8 mouse cellular contexts compared by ENCODE assay signal in genomic region chr16:15084753-15085728, GRCm38 (mm10).
DNase-seq lines count a peak whose midpoint lies in the region; ATAC-seq lines count a peak whose summit lies in the region.

No protein-coding gene starts in this region.

- H3K27me3 ChIP-seq in hindbrain, embryonic 16.5 days (replicated peaks; ENCODE audit: control insufficient read depth, insufficient read depth, low read length): peaks cover 2% of the 10 kb centered on the region; the same call in 1 of the 2 replicates
- peaks cover 11% of the 10 kb centered on the region for H3K27me3 ChIP-seq in liver, embryonic 11.5 days (replicated peaks; ENCODE audit: control insufficient read depth, insufficient read depth, low read length)
- H3K27me3 ChIP-seq in neural tube, embryonic 14.5 days (ENCODE audit: control insufficient read depth, insufficient read depth, low read length): no peaks in the 10 kb centered on the region

- 1% methylated on average over 56 of the region's 56 CpGs for WGBS in hindbrain, embryonic 16.5 days
- 3% methylated on average over 52 of the region's 56 CpGs for WGBS in liver, embryonic 11.5 days
- WGBS in neural tube, embryonic 14.5 days: 1% methylated on average over 56 of the region's 56 CpGs

- peak overlapping the region; percentile 68 for H3K4me3 ChIP-seq in hindbrain, embryonic 16.5 days (ENCODE audit: low read length)
- H3K4me3 ChIP-seq in liver, embryonic 11.5 days (ENCODE audit: low read depth, low read length): peak overlapping the region; percentile 45
- H3K4me3 ChIP-seq in neural tube, embryonic 14.5 days (ENCODE audit: low read depth, low read length): peak overlapping the region; percentile 40

- H3K4me1 ChIP-seq in hindbrain, embryonic 16.5 days (ENCODE audit: control insufficient read depth, insufficient read depth, low read depth, low read length): peaks cover 11% of the 10 kb centered on the region
- H3K4me1 ChIP-seq in liver, embryonic 11.5 days (replicated peaks; ENCODE audit: control insufficient read depth, insufficient read depth, low read length): no peaks in the 10 kb centered on the region
- peaks cover 8% of the 10 kb centered on the region; the same call in 1 of the 2 replicates for H3K4me1 ChIP-seq in neural tube, embryonic 14.5 days (ENCODE audit: control insufficient read depth, insufficient read depth, low read length)

- DNase-seq in NIH3T3 (ENCODE audit: low read depth): peak; percentile 89
- DNase-seq in adrenal gland, postnatal 4 days (ENCODE audit: low spot score in 2 of 2): peak; percentile 4 to 12
- peak; percentile 5 to 17 for DNase-seq in gastrocnemius, adult 8-10 months (ENCODE audit: low spot score in 2 of 2)
- DNase-seq in liver, embryonic 11.5 days (ENCODE audit: low spot score): peak; percentile 36
- DNase-seq in c-Kit-positive CD71-positive TER-119-positive erythroid progenitor cells, embryonic 14.5 days (ENCODE audit: low spot score): no peak
- no peak for DNase-seq in natural killer cell, adult 2 months (ENCODE audit: low spot score in 2 of 2)

- H3K9ac ChIP-seq in hindbrain, embryonic 16.5 days (ENCODE audit: low read depth, low read length): peak overlapping the region; percentile 68
- H3K9ac ChIP-seq in liver, embryonic 11.5 days (ENCODE audit: low read depth, low read length): no peak overlapping the region
- peak overlapping the region; percentile 47 for H3K9ac ChIP-seq in neural tube, embryonic 14.5 days (replicated peaks; ENCODE audit: low read depth, low read length)

- no peaks in the 10 kb centered on the region for H3K36me3 ChIP-seq in hindbrain, embryonic 16.5 days (ENCODE audit: control insufficient read depth, insufficient read depth, low read length)
- H3K36me3 ChIP-seq in liver, embryonic 11.5 days (ENCODE audit: control insufficient read depth, insufficient read depth, low read length): no peaks in the 10 kb centered on the region
- H3K36me3 ChIP-seq in neural tube, embryonic 14.5 days (ENCODE audit: control insufficient read depth, insufficient read depth, low read length): no peaks in the 10 kb centered on the region

- H3K9me3 ChIP-seq in hindbrain, embryonic 16.5 days (ENCODE audit: control insufficient read depth, low read length): no peaks in the 10 kb centered on the region
- no peaks in the 10 kb centered on the region for H3K9me3 ChIP-seq in liver, embryonic 11.5 days (ENCODE audit: control insufficient read depth, low read length)
- H3K9me3 ChIP-seq in neural tube, embryonic 14.5 days (ENCODE audit: control insufficient read depth, low read length): no peaks in the 10 kb centered on the region

- peak; percentile 92 for ATAC-seq in hindbrain, embryonic 16.5 days
- ATAC-seq in liver, embryonic 11.5 days (replicated peaks; ENCODE audit: low FRiP score): peak; percentile 47
- peak; percentile 96 for ATAC-seq in neural tube, embryonic 14.5 days (ENCODE audit: low read depth)

- H3K4me2 ChIP-seq in hindbrain, embryonic 16.5 days (ENCODE audit: low read length): peak overlapping the region; percentile 97
- H3K4me2 ChIP-seq in liver, embryonic 11.5 days: peak overlapping the region; percentile 62
- H3K4me2 ChIP-seq in neural tube, embryonic 14.5 days (ENCODE audit: low read depth, low read length): peak overlapping the region; percentile 93

- no peak overlapping the region for H3K27ac ChIP-seq in hindbrain, embryonic 16.5 days (ENCODE audit: low read depth, low read length)
- H3K27ac ChIP-seq in liver, embryonic 11.5 days (ENCODE audit: low read depth, low read length): peak overlapping the region; percentile 9; the same call in 1 of the 2 replicates
- no peak overlapping the region for H3K27ac ChIP-seq in neural tube, embryonic 14.5 days (ENCODE audit: low read depth, low read length)

Comparison
In these comparisons a context has a peak if more than half of its experiments do, and no peak if none do; other contexts are left out.
1. DNase-seq: peak in NIH3T3 (single experiment), adrenal gland, postnatal 4 days (2 of 2), gastrocnemius, adult 8-10 months (2 of 2) and liver, embryonic 11.5 days (single experiment); none in c-Kit-positive CD71-positive TER-119-positive erythroid progenitor cells, embryonic 14.5 days (single experiment) and natural killer cell, adult 2 months (0 of 2).
2. Peak in every context shown above with its lines, with median percentiles within 50 percentile points of each other: ATAC-seq, H3K4me2 ChIP-seq and H3K4me3 ChIP-seq.